Mouse (Mus musculus): ENCODE data around the gene Ap3d1. TPM values are rescaled to one million over a fixed set of nuclear protein-coding genes. Genes with fewer than 3 reads are reported as not detected.

Gene Ap3d1
- total RNA-seq (2021): 10 to 100 TPM; 27.0 to 33.5 TPM
- long read RNA-seq, experiment 1, full-length matches to known transcripts: 10 of 21 reads
- long read RNA-seq, experiment 1, partial matches to known transcripts: 9 of 21 reads
- long read RNA-seq, experiment 1, other reads (novel, unspliced or antisense): 2 of 21 reads
- long read RNA-seq, experiment 2, full-length matches to known transcripts: 16 of 29 reads
- long read RNA-seq, experiment 2, partial matches to known transcripts: 7 of 29 reads
- long read RNA-seq, experiment 2, other reads (novel, unspliced or antisense): 6 of 29 reads

DNA sequence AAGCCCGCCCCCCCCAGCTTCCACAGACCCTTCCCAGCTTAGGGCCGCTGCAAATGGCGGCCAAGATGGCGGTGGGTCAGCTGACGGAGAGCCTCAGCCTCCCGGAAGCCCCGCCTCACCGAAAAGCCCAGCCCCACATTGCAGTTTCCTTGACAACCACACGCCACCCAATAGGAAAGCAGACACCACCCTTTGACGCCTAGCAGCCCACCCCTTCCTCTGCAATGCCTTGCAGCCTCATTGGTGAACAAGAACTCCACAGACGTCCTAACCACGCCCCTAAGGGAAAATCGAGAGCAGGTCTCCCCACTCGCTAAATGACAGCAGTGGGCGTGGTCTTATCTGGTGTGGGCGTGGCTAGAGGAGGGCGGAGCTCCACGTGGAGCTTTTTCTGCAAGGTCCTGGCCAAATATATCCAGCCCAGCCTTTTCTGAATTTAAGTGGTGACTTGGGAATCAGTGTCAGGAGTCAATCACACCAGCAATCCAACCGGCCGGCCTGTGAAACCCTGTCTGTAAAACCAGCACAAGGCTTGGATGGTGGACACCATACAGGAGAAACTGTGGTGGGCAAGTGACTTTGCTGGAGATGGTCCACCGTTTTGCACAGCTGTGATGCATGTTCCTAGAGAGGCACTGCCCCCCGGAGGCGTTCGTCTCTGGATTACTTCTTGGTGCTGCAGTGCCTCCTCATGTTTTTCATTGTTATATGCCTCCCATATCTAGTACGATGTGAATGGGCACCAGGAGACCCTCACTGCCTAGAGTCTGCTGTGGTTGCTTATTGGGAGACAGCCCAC, at the start of gene Ap3d1:
Gene Ap3d1, minus strand, starts transcription at position 85 of the 799 bp plus-strand sequence.
- no peak for TF ChIP-seq CTCF (IDR thresholded peaks at IDR 0.05)
- H3K4me3 ChIP-seq: peak within 1 kb of the TSS; percentile 80
- peak; percentile 98 for DNase-seq
- intact Hi-C loops (cut with DNase I): no loop called here
- peak within 1 kb of the TSS; percentile 96 for H3K27ac ChIP-seq

DNA sequence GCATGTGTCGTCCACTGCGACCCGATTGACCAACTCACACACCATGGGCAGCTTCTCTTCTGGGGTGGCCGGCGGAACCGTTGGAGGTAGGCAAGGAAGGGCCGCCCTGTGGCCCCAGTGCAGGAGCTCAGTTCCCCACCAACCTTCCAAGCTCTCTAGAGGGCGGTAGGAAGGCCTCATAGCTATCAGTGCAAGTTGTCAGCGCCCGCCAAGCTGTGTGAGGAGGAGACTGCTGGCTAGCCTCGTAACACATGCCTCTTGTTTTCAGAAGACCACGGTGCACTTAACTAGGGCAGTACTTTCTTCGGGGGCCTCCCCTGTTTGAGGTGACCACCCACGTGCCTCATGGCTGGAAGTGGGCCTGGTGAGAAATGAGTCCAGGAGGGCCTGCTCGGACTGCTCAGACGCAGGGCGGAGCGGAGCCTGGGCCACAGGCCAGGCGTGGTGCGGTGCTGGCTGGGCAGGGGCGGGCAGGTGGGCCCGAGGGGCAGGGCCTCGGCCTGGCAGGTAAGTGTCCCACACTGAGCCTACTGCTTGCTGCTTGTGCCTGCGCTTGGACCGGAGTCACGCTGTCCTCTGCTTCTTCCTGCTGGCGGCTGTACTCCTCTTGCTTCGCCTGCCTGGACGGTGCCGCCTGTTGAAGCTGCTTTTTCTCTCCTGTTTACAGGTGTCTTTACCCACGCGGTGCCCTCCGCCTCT, 49.6 kb upstream of the Ap3d1 start:
- no peak for DNase-seq
- H3K4me3 ChIP-seq: no peak overlapping the region
- peak overlapping the region; percentile 6; the same call in 1 of the 2 replicates for H3K27ac ChIP-seq
- intact Hi-C loops (cut with DNase I): no loop called here
- no peak for TF ChIP-seq CTCF (IDR thresholded peaks at IDR 0.05)

DNA sequence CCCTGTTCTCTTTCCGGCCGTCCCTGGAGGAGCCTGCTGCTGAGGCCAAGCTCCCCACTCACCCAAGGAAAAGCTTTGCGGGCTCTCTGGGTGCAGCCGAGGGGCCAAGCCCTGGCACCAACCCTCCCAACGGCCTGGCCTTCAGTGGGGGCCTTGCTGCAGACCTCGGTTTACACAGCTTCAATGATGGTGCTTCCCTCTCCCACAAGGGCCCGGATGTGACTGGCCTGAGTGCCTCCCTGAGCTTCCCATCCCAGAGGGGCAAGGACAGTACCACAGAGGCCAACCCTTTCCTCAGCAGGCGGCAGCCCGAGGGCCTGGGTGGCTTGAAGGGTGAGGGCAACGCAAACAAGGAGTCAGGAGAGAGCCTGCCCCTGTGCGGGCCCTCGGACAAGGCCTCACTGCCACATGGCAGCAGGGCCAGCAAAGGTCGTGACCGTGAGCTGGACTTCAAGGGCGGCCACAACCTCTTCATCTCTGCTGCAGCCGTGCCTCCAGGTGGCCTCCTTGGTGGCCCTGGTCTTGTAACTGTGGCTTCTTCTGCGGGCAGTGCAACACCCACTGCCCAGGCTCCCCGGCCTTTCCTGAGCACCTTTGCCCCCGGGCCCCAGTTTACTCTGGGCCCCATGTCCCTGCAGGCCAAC, 48.8 kb upstream of the Ap3d1 start:
- no peak overlapping the region for H3K27ac ChIP-seq
- intact Hi-C loops (cut with DNase I): no loop called here
- no peak for DNase-seq

DNA sequence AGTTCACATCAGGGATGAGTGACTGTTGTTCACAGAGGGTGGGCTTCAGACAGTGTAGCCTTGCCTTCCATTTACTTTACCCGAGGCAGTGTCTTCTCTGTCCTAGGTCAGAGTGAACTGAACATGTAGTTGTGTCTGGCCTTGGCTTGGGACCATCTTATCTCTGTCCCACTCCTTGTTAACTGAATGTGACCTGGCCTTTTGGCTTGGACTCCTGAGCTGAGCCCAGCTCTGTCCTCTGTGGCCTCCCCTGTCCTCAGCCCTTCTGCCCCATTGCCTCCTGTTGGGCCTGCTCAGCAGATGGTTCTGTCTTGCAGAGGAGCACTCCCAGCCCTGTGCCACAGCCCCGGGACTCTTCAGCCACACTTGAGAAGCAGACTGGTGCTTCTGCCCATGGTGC, 45.5 kb upstream of the Ap3d1 start:
- no peak for TF ChIP-seq CTCF (IDR thresholded peaks at IDR 0.05)
- no peak overlapping the region for H3K4me3 ChIP-seq
- H3K27ac ChIP-seq: no peak overlapping the region
- no peak for DNase-seq
- intact Hi-C loops (cut with DNase I): no loop called here

More for the DNA sequence above, 48.8 kb upstream of the Ap3d1 start:
- H3K4me3 ChIP-seq: no peak overlapping the region
- no peak for TF ChIP-seq CTCF (IDR thresholded peaks at IDR 0.05)

DNA sequence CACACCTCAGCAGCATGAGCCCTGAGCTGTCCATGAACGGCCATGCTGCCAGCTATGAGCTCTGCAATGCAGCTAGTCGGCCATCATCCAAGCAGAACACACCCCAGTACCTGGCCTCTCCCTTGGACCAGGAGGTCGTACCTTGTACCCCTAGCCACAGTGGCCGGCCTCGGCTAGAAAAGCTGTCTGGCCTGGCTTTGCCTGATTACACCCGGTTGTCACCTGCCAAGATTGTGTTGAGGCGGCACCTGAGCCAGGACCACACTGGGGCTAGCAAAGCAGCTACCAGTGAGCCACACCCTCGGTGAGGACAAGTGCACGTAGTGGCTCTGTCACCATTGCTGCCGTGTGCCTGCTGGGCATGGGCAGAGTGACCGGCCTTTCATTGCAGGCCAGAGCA, 43.9 kb upstream of the Ap3d1 start:
- DNase-seq: no peak
- intact Hi-C loops (cut with DNase I): no loop called here
- no peak for TF ChIP-seq CTCF (IDR thresholded peaks at IDR 0.05)
- Histone ChIP-seq H3K4me3 (no peak overlapping the region), H3K27ac (peak overlapping the region; percentile 69; the same call in 1 of the 2 replicates)

DNA sequence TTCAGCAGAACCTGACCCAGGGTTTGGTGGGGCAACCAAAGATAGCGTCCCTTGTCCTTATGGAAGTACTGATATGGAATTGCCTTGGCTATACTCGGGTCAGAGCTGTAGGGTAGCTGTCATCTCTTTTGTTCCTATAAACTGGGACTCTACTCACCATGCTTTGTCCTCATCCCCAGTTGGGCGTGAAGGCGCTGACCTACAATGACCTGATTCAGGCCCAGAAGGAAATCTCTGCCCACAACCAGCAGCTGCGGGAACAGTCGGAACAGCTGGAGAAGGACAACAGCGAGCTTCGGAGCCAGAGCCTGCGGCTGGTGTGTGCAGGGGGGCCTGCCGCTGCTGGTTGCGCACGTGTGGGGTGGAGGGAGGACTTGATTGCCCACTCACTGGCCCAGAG, 42.8 kb upstream of the Ap3d1 start:
- TF ChIP-seq CTCF (IDR thresholded peaks at IDR 0.05): no peak
- no peak overlapping the region for H3K4me3 ChIP-seq
- intact Hi-C loops (cut with DNase I): no loop called here
- DNase-seq: peak; percentile 53
- H3K27ac ChIP-seq: peak overlapping the region; percentile 69

DNA sequence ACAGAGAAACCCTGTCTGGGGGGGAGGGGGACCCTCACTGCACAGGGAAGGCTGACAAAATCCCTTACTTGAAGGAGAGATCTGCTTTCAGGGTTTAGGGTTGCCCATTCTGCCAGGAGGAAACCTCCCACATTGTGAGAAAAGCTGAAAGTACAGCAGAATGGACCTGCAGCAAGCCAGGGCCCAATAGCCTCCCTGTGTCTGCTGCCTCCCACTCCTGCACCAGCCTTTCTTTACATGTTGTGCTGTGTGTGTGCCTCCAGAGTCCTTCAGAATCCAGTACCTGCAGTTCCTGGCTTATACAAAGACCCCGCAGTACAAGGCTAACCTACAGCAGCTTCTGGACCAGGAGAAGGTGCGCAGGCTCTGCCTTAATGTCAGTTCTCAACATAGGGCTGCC, 42.2 kb upstream of the Ap3d1 start:
- Histone ChIP-seq H3K4me3 (no peak overlapping the region), H3K27ac (peak overlapping the region; percentile 69)
- no peak for DNase-seq
- intact Hi-C loops (cut with DNase I): no loop called here
- no peak for TF ChIP-seq CTCF (IDR thresholded peaks at IDR 0.05)

DNA sequence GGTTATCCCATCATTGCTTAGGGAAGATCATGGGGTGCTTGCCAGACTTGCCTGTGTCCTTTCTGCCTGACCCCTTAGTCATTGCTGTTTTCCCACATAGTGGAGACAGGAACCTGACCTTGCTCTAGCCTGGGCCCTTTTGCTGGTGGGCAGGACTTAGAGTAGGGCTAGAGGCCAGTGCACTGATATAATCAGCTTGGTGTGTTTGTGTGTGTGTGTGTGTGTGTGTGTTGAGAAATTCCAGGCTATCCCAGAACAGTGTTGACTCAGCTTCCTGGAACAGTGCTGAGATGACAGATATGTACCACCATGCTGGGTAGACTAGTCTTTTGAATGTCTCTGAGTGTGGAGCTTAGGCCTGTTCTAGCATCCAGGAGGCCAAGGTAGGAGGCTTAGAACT, 37.5 kb upstream of the Ap3d1 start:
- no peak for TF ChIP-seq CTCF (IDR thresholded peaks at IDR 0.05)
- H3K27ac ChIP-seq: no peak overlapping the region
- no peak overlapping the region for H3K4me3 ChIP-seq
- DNase-seq: no peak
- intact Hi-C loops (cut with DNase I): no loop called here

DNA sequence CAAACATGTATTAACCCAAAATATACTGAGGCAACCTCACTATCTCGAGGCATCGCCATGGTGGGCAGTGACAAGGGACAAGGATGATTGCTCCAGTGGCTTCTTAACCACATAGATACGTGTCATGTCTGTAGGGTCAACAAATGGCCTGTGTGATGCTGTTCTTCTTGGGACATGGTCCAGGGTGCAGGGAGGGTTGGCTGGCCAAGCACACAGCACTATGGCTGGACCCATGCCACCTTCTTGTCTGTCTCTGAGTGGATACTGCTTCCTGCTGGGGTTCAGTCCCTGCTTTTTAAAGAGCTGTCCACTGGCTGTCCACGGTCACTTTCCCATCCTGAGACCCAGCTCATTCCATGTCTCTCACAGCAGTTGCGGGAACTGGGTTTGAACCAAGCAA, 35.1 kb upstream of the Ap3d1 start:
- peak overlapping the region; percentile 88; the same call in 1 of the 2 replicates for H3K27ac ChIP-seq
- TF ChIP-seq CTCF (IDR thresholded peaks at IDR 0.05): no peak
- no peak for DNase-seq
- intact Hi-C loops (cut with DNase I): no loop called here
- H3K4me3 ChIP-seq: no peak overlapping the region

DNA sequence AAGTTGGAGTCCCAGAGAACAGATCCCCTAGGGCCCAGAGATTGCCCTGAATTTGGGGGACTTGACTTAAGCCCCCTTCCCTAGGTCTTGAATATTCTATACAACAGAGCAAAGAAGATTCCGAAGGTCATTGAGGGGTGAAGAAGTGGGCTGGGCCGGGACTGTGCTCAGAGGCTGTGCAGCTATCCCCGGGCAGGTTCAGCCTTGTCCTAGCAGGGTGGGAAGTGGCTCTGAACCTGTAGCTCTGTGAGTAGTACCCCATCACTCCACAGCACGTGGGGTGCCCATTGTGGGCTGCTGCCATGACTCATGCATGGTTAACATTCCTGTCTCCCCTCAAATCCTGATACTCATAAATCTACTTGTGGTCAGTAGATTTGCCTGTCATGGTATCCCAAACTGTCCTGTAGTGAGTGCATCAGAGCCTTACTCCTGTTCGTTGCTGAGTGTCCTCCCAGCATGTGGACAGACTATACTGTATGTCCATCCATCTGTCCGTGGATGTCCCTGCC, 34.4 kb upstream of the Ap3d1 start:
- no peak for DNase-seq
- H3K4me3 ChIP-seq: no peak overlapping the region
- intact Hi-C loops (cut with DNase I): no loop called here
- no peak for TF ChIP-seq CTCF (IDR thresholded peaks at IDR 0.05)
- H3K27ac ChIP-seq: peak overlapping the region; percentile 88

DNA sequence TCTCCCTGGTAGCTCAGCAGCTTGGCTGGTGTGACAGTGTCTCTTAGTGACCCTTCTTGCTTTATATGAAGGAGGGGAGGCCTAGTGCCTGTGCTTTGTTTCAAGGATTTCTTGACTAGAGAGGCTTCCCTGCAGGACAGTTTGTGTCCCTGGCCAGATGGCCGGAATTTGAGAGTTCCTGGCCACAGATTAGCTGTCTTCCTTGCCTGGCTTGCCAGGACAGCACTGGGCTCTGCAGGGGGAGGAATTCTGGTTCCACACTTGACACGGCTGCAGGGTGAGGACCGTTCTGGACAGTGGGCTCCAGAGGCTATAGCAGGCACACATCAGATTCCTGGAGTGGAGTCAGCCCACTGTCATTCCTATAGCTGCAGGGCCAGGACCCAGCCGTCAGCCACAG, 33.7 kb upstream of the Ap3d1 start:
- TF ChIP-seq CTCF (IDR thresholded peaks at IDR 0.05): no peak

DNA sequence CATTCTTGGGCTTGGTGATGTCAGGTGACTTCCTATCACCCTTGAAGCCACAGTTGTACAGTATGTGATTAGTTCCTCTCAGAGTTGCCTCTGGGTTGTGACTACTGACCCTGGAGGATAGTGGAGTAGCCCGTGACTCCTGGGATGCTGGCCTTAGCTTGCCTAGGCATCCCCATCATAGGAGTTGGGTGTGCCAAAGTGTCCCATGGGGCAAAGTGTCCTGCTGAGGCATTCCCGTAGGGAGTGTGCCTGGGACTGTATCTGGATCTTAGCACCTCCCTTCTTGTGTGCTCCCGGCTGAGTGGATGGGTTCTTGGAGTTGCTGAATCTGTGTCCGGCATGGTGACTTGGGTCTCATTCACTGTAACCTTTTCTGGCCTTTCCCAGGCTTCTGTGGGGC, 32.9 kb upstream of the Ap3d1 start:
- Histone ChIP-seq H3K27ac (peak overlapping the region; percentile 88), H3K4me3 (no peak overlapping the region)
- TF ChIP-seq CTCF (IDR thresholded peaks at IDR 0.05): no peak
- DNase-seq: no peak
- intact Hi-C loops (cut with DNase I): loop anchor here (2.0 kb wide), 2 partner anchors 18 to 28 kb away; no protein-coding TSS in a partner anchor

More for the DNA sequence above, 33.7 kb upstream of the Ap3d1 start:
- intact Hi-C loops (cut with DNase I): loop anchor here (2.0 kb wide), 2 partner anchors 19 to 29 kb away; no protein-coding TSS in a partner anchor
- Histone ChIP-seq H3K27ac (peak overlapping the region; percentile 88), H3K4me3 (no peak overlapping the region)
- peak; percentile 70 for DNase-seq

Measured in gastrocnemius, adult 2 months (tissue).